Mouse (Mus musculus) myocyte (in vitro differentiated cells): Measurements from ENCODE around the gene Cog8.
"Not testable (repeated sequence)": the region's sequence is repeated elsewhere in the genome, so short reads cannot be mapped to it uniquely, and the experiment has no call there.

Experiments
- MAX ChIP-seq: IDR thresholded peaks from one replicate; pipeline ENCODE4 v1.6.1; 2011; ENCODE audit warnings: low read depth, mild to moderate bottlenecking, control low read depth
- MYOD1 ChIP-seq, 3 experiments: IDR thresholded peaks; one replicate each; pipeline ENCODE4 v1.6.1; 2011; ENCODE audit warnings: control low read depth in 2 of 3, low read depth in 2 of 3, mild to moderate bottlenecking in 2 of 3, moderate library complexity in 1 of 3; ENCODE audit not compliant: insufficient read length in 2 of 3, control insufficient read depth in 1 of 3
- MYOG ChIP-seq, 3 experiments: IDR thresholded peaks; one replicate each; pipeline ENCODE4 v1.6.1; 2011; ENCODE audit warnings: control low read depth in 2 of 3, low read depth in 2 of 3, mild to moderate bottlenecking in 2 of 3; ENCODE audit not compliant: insufficient read length in 2 of 3, control insufficient read depth in 1 of 3, insufficient read depth in 1 of 3
- POLR2A ChIP-seq: IDR thresholded peaks from one replicate; pipeline ENCODE4 v1.6.1; 2011; ENCODE audit warnings: low read depth, mild to moderate bottlenecking, control low read depth, moderate library complexity; ENCODE audit not compliant: insufficient read length
- POLR2AphosphoS2 ChIP-seq: IDR thresholded peaks from one replicate; pipeline ENCODE4 v1.6.1; 2011; ENCODE audit warnings: low read depth, control low read depth; ENCODE audit not compliant: insufficient read length
- SRF ChIP-seq: IDR thresholded peaks from one replicate; pipeline ENCODE4 v1.6.1; 2011; ENCODE audit warnings: low read depth; ENCODE audit not compliant: control insufficient read depth, insufficient read length

DNA sequence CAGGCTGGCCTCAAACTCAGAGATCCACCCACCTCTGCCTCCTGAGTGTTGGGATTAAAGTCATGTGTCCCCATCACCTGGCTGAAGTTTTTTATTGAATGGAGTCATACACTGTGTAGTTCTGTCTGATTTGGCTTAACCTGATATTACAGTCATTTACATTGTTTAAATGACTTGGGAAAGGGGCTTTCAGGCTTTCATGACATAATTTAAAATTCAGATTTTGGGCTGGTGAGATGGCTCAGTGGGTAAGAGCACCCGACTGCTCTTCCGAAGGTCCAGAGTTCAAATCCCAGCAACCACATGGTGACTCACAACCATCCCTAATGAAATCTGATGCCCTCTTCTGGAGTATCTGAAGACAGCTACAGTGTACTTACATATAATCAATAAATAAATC, 22.9 kb downstream of the Cog8 start:
- not testable (repeated sequence) for TF ChIP-seq POLR2A; SRF; MYOG (IDR thresholded peaks at IDR 0.05; ENCODE audit: control insufficient read depth in 1 of 3, insufficient read depth in 1 of 3, insufficient read length in 2 of 3, low read depth in 2 of 3); MAX; POLR2AphosphoS2; MYOD1 (IDR thresholded peaks at IDR 0.05; ENCODE audit: control insufficient read depth in 1 of 3, insufficient read length in 2 of 3, low read depth in 2 of 3)
